Mouse (Mus musculus): ENCODE results near the gene Polr2b.

DNA sequence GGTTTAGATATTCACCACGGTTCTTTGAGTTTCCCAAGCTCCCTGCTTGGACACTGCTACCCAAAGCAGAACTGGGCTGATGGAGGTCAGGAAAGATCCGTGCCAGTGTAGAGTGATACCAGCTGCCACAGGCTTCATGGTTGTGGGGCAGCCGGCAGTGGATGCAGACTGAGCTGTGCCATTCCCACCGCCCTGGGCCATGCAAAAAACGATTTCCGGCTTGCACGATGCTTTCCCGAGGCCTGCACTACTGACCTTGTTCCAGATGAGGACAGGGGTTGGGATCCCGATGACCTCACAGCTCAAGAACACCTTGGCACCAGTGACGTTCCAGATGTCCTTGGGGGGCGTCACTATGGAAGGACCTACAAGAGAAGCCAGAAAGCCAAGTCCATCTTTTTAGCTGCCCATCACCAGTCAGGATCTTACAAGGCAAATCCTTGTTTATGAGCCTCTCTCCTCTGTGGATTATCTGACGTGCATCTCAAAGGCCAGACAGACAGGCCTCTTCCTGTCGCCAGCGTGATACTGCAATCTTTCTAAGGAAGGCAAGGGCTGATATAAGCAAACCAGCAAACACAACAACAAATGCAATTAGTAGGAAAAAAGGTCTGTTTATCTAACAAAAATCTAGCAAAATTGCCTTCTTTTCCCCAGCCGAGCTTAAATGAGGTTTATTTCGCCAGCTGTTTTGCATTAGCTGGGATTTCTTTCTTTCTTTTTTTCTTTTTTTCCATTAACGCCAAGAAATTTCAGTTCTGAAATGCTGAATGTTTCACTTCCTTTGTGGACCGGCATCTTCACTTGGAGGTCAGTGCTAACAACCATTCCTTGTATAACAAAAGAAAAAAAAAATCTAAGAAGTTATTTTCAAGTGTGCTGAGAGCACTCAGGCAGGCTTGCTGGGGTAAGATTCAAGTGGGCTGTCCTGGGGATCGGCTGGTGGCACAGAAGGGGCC is 45.6 kb downstream of the Polr2b start:
- TF ChIP-seq CTCF (IDR thresholded peaks at IDR 0.05; ENCODE audit: control insufficient read depth, insufficient read depth, insufficient read length) (no peak), FOSL1 (IDR thresholded peaks at IDR 0.05; ENCODE audit: insufficient read depth, low read length, poor library complexity, severe bottlenecking) (no peak), MYOD1 (IDR thresholded peaks at IDR 0.05; ENCODE audit: control insufficient read depth, insufficient read length, low read depth) (no peak), MAX (IDR thresholded peaks at IDR 0.05) (no peak), CEBPB (IDR thresholded peaks at IDR 0.05; ENCODE audit: low read depth) (no peak), USF1 (IDR thresholded peaks at IDR 0.05; ENCODE audit: low read depth) (no peak)
